Mouse (Mus musculus) liver, embryonic 11.5 days (tissue): ENCODE measurements around the gene Pmm2. TPM values are rescaled to one million over a fixed set of nuclear protein-coding genes. Genes with fewer than 3 reads are reported as not detected.
A peak's percentile ranks its signal among the peaks of the same experiment; 100 is the strongest.

Experiments
- ATAC-seq: fragments of 200-750 bp; cut with Nextera tagmentation; replicated peaks from 2 replicates; pipeline ENCODE4 v1.8.0; 2017; ENCODE audit warnings: moderate number of reproducible peaks, mild to moderate bottlenecking, moderate TSS enrichment, moderate library complexity; ENCODE audit not compliant: low FRiP score
- DNase-seq: peaks from one replicate; pipeline ENCODE4 v3.0.0-alpha.2; 2017; ENCODE audit warnings: low spot score
- H3K27ac ChIP-seq: fragments of 300-500 bp; sonication (generic); 2 replicates; pipeline ENCODE4 v1.5.1; 2014; ENCODE audit warnings: mild to moderate bottlenecking, low read depth, low read length, control low read depth
- H3K27me3 ChIP-seq: fragments of 300-500 bp; sonication (generic); replicated peaks from 2 replicates; pipeline ENCODE4 v1.6.1; 2014; ENCODE audit warnings: low read length, mixed read lengths; ENCODE audit not compliant: control insufficient read depth, insufficient read depth
- H3K36me3 ChIP-seq: fragments of 300-500 bp; sonication (generic); 2 replicates; pipeline ENCODE4 v1.6.1; 2014; ENCODE audit warnings: mild to moderate bottlenecking, low read length, moderate library complexity, mixed read lengths; ENCODE audit not compliant: control insufficient read depth, insufficient read depth
- H3K4me1 ChIP-seq: fragments of 300-500 bp; sonication (generic); replicated peaks from 2 replicates; pipeline ENCODE4 v1.6.1; 2014; ENCODE audit warnings: low read length, mixed read lengths; ENCODE audit not compliant: control insufficient read depth, insufficient read depth
- H3K4me2 ChIP-seq: fragments of 300-500 bp; sonication (generic); 2 replicates; pipeline ENCODE4 v1.6.1; 2014; ENCODE audit warnings: mild to moderate bottlenecking, control low read depth, moderate library complexity
- H3K4me3 ChIP-seq: fragments of 300-500 bp; sonication (generic); 2 replicates; pipeline ENCODE4 v1.5.1; 2014; ENCODE audit warnings: low read depth, low read length, control low read depth
- H3K9ac ChIP-seq: fragments of 300-500 bp; sonication (generic); 2 replicates; pipeline ENCODE4 v1.6.1; 2014; ENCODE audit warnings: low read depth, low read length, control low read depth
- H3K9me3 ChIP-seq: fragments of 300-500 bp; sonication (generic); 2 replicates; pipeline ENCODE4 v1.6.1; 2016; ENCODE audit warnings: low read length, inconsistent platforms, mixed read lengths; ENCODE audit not compliant: control insufficient read depth
- WGBS: fragments of 180-500 bp; shearing (Covaris S2); extraction: QIAGEN DNeasy Blood & Tissue Kit; methylation state at CpG from one replicate; pipeline ENCODE4 v1.1.7; 2014; 5-methylcytosine and 5-hydroxymethylcytosine counted together
- polyA plus RNA-seq: library from polyadenylated mRNA; unstranded; fragments of >200 nt; fragmentation: Nextera tagmentation; extraction: Ambion mirVana; gene quantifications from 2 replicates; pipeline ENCODE4 v1.2.1, GENCODE M21; 2014

Pmm2 gene
- polyA plus RNA-seq, 1 experiment from 2014 or later: 52.9 TPM

GRCm38 (mm10) chr16:8678035-8678434 is 40.6 kb downstream of the Pmm2 start:
- 68% methylated on average over 5 of the region's 5 CpGs for whole genome bisulfite sequencing
- no peak overlapping the region; the same call in 1 of the 2 replicates for H3K27ac ChIP-seq
- no peaks in the 10 kb centered on the region for H3K36me3 ChIP-seq
- ATAC-seq (no peak), DNase-seq (no peak)
- H3K9me3 ChIP-seq: no peaks in the 10 kb centered on the region
- H3K4me1 ChIP-seq: peaks cover 26% of the 10 kb centered on the region
- H3K9ac ChIP-seq: no peak overlapping the region
- peaks cover 3% of the 10 kb centered on the region; the same call in 1 of the 2 replicates for H3K27me3 ChIP-seq
- H3K4me3 ChIP-seq: no peak overlapping the region
- no peak overlapping the region for H3K4me2 ChIP-seq

- 81% methylated on average over 4 of the region's 4 CpGs for WGBS
- ATAC-seq (peak; percentile 32; the same call in 1 of the 2 replicates), DNase-seq (no peak)
- H3K4me3 ChIP-seq: no peak overlapping the region
- H3K9me3 ChIP-seq: no peaks in the 10 kb centered on the region
- H3K9ac ChIP-seq: no peak overlapping the region
- no peaks in the 10 kb centered on the region for H3K36me3 ChIP-seq
- H3K4me1 ChIP-seq: peaks cover 26% of the 10 kb centered on the region
- H3K27ac ChIP-seq: no peak overlapping the region
- H3K27me3 ChIP-seq: no peaks in the 10 kb centered on the region
- no peak overlapping the region for H3K4me2 ChIP-seq
These were observed 41.2 kb downstream of the Pmm2 start for GRCm38 (mm10) chr16:8678676-8679075.

- WGBS: 71% methylated on average over 3 of the region's 3 CpGs
- no peaks in the 10 kb centered on the region for H3K27me3 ChIP-seq
- no peak overlapping the region for H3K9ac ChIP-seq
- no peak overlapping the region for H3K4me2 ChIP-seq
- no peak overlapping the region for H3K27ac ChIP-seq
- H3K36me3 ChIP-seq: no peaks in the 10 kb centered on the region
- peaks cover 19% of the 10 kb centered on the region for H3K4me1 ChIP-seq
- DNase-seq (no peak), ATAC-seq (no peak)
- H3K9me3 ChIP-seq: no peaks in the 10 kb centered on the region
- H3K4me3 ChIP-seq: no peak overlapping the region
These were observed 42.3 kb downstream of the Pmm2 start for GRCm38 (mm10) chr16:8679780-8680179.

- H3K9ac ChIP-seq: no peak within 1 kb of the TSS
- no peak within 1 kb of the TSS for H3K27ac ChIP-seq
These were observed 43.0 kb downstream of the Pmm2 start, which contains the start of gene Gm5767 for GRCm38 (mm10) chr16:8680470-8680869. TSS of gene Gm5767 (plus strand) at chr16:8680770.

GRCm38 (mm10) chr16:8685087-8685486 is 47.6 kb downstream of the Pmm2 start:
- H3K4me3 ChIP-seq: no peak overlapping the region
- peaks cover 22% of the 10 kb centered on the region; the same call in 1 of the 2 replicates for H3K36me3 ChIP-seq
- no peaks in the 10 kb centered on the region for H3K9me3 ChIP-seq
- 0 out of 2 replicates have a peak overlapping the region, but pooled peaks have one; percentile 27 for H3K9ac ChIP-seq
- H3K4me1 ChIP-seq: peaks cover 26% of the 10 kb centered on the region
- H3K27me3 ChIP-seq: no peaks in the 10 kb centered on the region
- no peak for ATAC-seq
- DNase-seq: no peak
- no peak overlapping the region for H3K4me2 ChIP-seq
- 80% methylated on average over 4 of the region's 4 CpGs for WGBS
- 0 out of 2 replicates have a peak overlapping the region, but pooled peaks have one; percentile 2 for H3K27ac ChIP-seq

More at GRCm38 (mm10) chr16:8680470-8680869, 43.0 kb downstream of the Pmm2 start, which contains the start of gene Gm5767:
- WGBS: 78% methylated on average over 5 of the region's 5 CpGs
- H3K4me1 ChIP-seq: peaks cover 20% of the 10 kb centered on the region
- H3K4me3 ChIP-seq: no peak within 1 kb of the TSS
- H3K36me3 ChIP-seq: no peaks in the 10 kb centered on the region
- no peak within 1 kb of the TSS for H3K4me2 ChIP-seq
- DNase-seq (no peak), ATAC-seq (no peak)
- H3K27me3 ChIP-seq: no peaks in the 10 kb centered on the region
- no peaks in the 10 kb centered on the region for H3K9me3 ChIP-seq

GRCm38 (mm10) chr16:8686121-8686870 is 48.8 kb downstream of the Pmm2 start:
- Histone ChIP-seq H3K4me2 (peak overlapping the region; percentile 66), H3K9ac (peak overlapping the region; percentile 64), H3K27ac (peak overlapping the region; percentile 87), H3K9me3 (no peaks in the 10 kb centered on the region), H3K4me3 (0 out of 2 replicates have a peak overlapping the region, but pooled peaks have one; percentile 15), H3K27me3 (no peaks in the 10 kb centered on the region), H3K4me1 (peaks cover 26% of the 10 kb centered on the region), H3K36me3 (peaks cover 33% of the 10 kb centered on the region)
- ATAC-seq (peak; percentile 63), DNase-seq (no peak)
- WGBS: 49% methylated on average over 7 of the region's 7 CpGs

GRCm38 (mm10) chr16:8686871-8687535 is 49.5 kb downstream of the Pmm2 start:
- DNase-seq (peak; percentile 50), ATAC-seq (peak; percentile 94)
- peak overlapping the region; percentile 87 for H3K27ac ChIP-seq
- peaks cover 26% of the 10 kb centered on the region for H3K4me1 ChIP-seq
- peak overlapping the region; percentile 66 for H3K4me2 ChIP-seq
- H3K9ac ChIP-seq: peak overlapping the region; percentile 64
- no peaks in the 10 kb centered on the region for H3K9me3 ChIP-seq
- H3K36me3 ChIP-seq: peaks cover 40% of the 10 kb centered on the region
- 46% methylated on average over 11 of the region's 11 CpGs for WGBS
- no peaks in the 10 kb centered on the region for H3K27me3 ChIP-seq
- H3K4me3 ChIP-seq: 0 out of 2 replicates have a peak overlapping the region, but pooled peaks have one; percentile 15

GRCm38 (mm10) chr16:8687559-8688112 is 50.2 kb downstream of the Pmm2 start:
- DNase-seq: no peak
- peak overlapping the region; percentile 50 for H3K9ac ChIP-seq
- peaks cover 46% of the 10 kb centered on the region for H3K36me3 ChIP-seq
- H3K27me3 ChIP-seq: no peaks in the 10 kb centered on the region
- ATAC-seq: no peak
- H3K4me1 ChIP-seq: peaks cover 26% of the 10 kb centered on the region
- peak overlapping the region; percentile 87 for H3K27ac ChIP-seq
- H3K4me2 ChIP-seq: peak overlapping the region; percentile 66
- no peak overlapping the region for H3K4me3 ChIP-seq
- H3K9me3 ChIP-seq: no peaks in the 10 kb centered on the region
